Mouse (Mus musculus) liver, embryonic 11.5 days (tissue): ENCODE data around the gene Cnot2. TPM values are rescaled to one million over a fixed set of nuclear protein-coding genes. Genes with fewer than 3 reads are reported as not detected.

Experiments
- ATAC-seq: fragments of 200-750 bp; cut with Nextera tagmentation; replicated peaks from 2 replicates; pipeline ENCODE4 v1.8.0; 2017; ENCODE audit warnings: moderate number of reproducible peaks, mild to moderate bottlenecking, moderate TSS enrichment, moderate library complexity; ENCODE audit not compliant: low FRiP score
- DNase-seq: peaks from one replicate; pipeline ENCODE4 v3.0.0-alpha.2; 2017; ENCODE audit warnings: low spot score
- H3K27ac ChIP-seq: fragments of 300-500 bp; sonication (generic); 2 replicates; pipeline ENCODE4 v1.5.1; 2014; ENCODE audit warnings: mild to moderate bottlenecking, low read depth, low read length, control low read depth
- H3K27me3 ChIP-seq: fragments of 300-500 bp; sonication (generic); replicated peaks from 2 replicates; pipeline ENCODE4 v1.6.1; 2014; ENCODE audit warnings: low read length, mixed read lengths; ENCODE audit not compliant: control insufficient read depth, insufficient read depth
- H3K36me3 ChIP-seq: fragments of 300-500 bp; sonication (generic); 2 replicates; pipeline ENCODE4 v1.6.1; 2014; ENCODE audit warnings: mild to moderate bottlenecking, low read length, moderate library complexity, mixed read lengths; ENCODE audit not compliant: control insufficient read depth, insufficient read depth
- H3K4me1 ChIP-seq: fragments of 300-500 bp; sonication (generic); replicated peaks from 2 replicates; pipeline ENCODE4 v1.6.1; 2014; ENCODE audit warnings: low read length, mixed read lengths; ENCODE audit not compliant: control insufficient read depth, insufficient read depth
- H3K4me2 ChIP-seq: fragments of 300-500 bp; sonication (generic); 2 replicates; pipeline ENCODE4 v1.6.1; 2014; ENCODE audit warnings: mild to moderate bottlenecking, control low read depth, moderate library complexity
- H3K4me3 ChIP-seq: fragments of 300-500 bp; sonication (generic); 2 replicates; pipeline ENCODE4 v1.5.1; 2014; ENCODE audit warnings: low read depth, low read length, control low read depth
- H3K9ac ChIP-seq: fragments of 300-500 bp; sonication (generic); 2 replicates; pipeline ENCODE4 v1.6.1; 2014; ENCODE audit warnings: low read depth, low read length, control low read depth
- H3K9me3 ChIP-seq: fragments of 300-500 bp; sonication (generic); 2 replicates; pipeline ENCODE4 v1.6.1; 2016; ENCODE audit warnings: low read length, inconsistent platforms, mixed read lengths; ENCODE audit not compliant: control insufficient read depth
- WGBS: fragments of 180-500 bp; shearing (Covaris S2); extraction: QIAGEN DNeasy Blood & Tissue Kit; methylation state at CpG from one replicate; pipeline ENCODE4 v1.1.7; 2014; 5-methylcytosine and 5-hydroxymethylcytosine counted together
- polyA plus RNA-seq: library from polyadenylated mRNA; unstranded; fragments of >200 nt; fragmentation: Nextera tagmentation; extraction: Ambion mirVana; gene quantifications from 2 replicates; pipeline ENCODE4 v1.2.1, GENCODE M21; 2014

Cnot2 gene
- polyA plus RNA-seq, 1 experiment from 2014 or later = 77.2 TPM

DNA sequence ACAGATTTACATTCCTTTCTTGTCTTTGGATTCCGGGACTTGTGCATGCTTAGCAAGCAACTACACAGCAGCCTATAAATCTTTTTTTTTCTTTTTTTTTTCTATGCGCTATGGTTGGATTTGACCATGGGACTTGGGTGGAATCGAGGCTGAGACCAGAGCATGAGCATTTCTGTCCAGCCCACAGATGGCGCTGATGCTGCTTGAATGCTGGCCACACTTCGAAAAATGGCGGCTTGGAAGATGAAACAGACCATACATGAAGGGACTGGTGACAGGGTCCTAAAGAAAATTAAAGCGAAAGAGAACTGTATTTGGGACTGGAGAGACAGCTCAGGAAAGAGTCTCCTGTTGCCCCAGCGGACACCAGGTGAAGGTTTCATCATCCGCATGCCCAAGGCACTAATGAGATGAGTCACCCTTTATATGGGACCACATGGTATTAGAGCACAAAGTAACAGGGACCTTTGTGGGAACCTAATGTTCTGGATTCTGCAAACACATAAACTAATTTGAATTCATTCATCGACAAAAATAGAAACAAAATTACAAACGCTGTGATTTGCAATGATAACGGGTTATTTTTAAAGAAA lies 117.5 kb downstream of the Cnot2 start:
- Histone ChIP-seq H3K9me3 (no peaks in the 10 kb centered on the region), H3K27ac (no peak overlapping the region), H3K9ac (no peak overlapping the region), H3K36me3 (no peaks in the 10 kb centered on the region), H3K27me3 (no peaks in the 10 kb centered on the region), H3K4me2 (no peak overlapping the region), H3K4me3 (no peak overlapping the region), H3K4me1 (no peaks in the 10 kb centered on the region)
- 86% methylated on average over 12 of the region's 12 CpGs for WGBS
- no peak for ATAC-seq
- no peak for DNase-seq

DNA sequence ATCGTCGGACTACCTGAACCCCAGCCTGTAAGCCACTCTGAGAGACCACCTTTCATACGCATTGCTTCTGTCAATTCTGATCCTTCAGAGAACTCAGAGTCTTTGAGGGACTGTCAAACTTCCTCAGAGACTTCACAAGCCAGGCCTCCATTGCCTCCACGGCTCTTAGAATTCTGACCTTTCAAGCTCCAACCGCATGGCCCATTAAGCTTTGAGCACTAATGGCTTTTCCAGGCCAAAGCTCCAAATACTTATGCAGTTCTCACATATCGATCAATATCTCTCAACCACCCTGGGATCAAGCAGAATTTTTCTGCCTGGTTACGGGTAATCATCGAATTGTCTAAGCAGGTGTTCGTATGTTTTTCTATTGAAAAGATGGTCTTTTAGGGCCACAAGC lies 119.9 kb downstream of the Cnot2 start:
- H3K36me3 ChIP-seq = peaks cover 2% of the 10 kb centered on the region; the same call in 1 of the 2 replicates
- WGBS = 90% methylated on average over 9 of the region's 9 CpGs
- no peaks in the 10 kb centered on the region for H3K9me3 ChIP-seq
- no peaks in the 10 kb centered on the region for H3K27me3 ChIP-seq
- DNase-seq (no peak), ATAC-seq (no peak)
- H3K27ac ChIP-seq = no peak overlapping the region
- H3K4me2 ChIP-seq = no peak overlapping the region
- no peak overlapping the region for H3K4me3 ChIP-seq
- H3K4me1 ChIP-seq = no peaks in the 10 kb centered on the region
- no peak overlapping the region for H3K9ac ChIP-seq

DNA sequence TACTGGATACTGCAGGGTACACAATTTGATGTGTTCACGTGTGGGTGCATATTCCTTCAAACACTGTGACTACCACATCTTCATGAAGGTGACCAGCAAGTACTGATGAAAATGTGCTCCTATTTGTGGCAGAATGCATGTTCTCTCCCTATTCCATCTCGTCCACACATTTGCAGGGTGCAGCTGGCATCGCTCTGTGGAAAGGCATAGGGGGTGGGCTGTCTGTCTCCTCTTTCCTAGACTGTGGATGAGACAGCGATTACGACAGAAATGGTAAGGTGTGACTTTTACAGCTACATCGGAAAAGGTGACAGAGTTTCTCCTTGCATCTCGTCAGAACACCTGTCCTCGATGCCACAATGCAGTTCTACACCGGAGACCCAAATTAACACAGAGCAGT lies 122.5 kb downstream of the Cnot2 start:
- H3K36me3 ChIP-seq = peaks cover 2% of the 10 kb centered on the region; the same call in 1 of the 2 replicates
- no peak overlapping the region for H3K4me3 ChIP-seq
- H3K9ac ChIP-seq = no peak overlapping the region
- H3K4me2 ChIP-seq = no peak overlapping the region
- H3K27ac ChIP-seq = no peak overlapping the region
- 89% methylated on average over 9 of the region's 9 CpGs for WGBS
- H3K4me1 ChIP-seq = no peaks in the 10 kb centered on the region
- H3K9me3 ChIP-seq = no peaks in the 10 kb centered on the region
- DNase-seq = no peak
- H3K27me3 ChIP-seq = no peaks in the 10 kb centered on the region
- ATAC-seq = no peak

DNA sequence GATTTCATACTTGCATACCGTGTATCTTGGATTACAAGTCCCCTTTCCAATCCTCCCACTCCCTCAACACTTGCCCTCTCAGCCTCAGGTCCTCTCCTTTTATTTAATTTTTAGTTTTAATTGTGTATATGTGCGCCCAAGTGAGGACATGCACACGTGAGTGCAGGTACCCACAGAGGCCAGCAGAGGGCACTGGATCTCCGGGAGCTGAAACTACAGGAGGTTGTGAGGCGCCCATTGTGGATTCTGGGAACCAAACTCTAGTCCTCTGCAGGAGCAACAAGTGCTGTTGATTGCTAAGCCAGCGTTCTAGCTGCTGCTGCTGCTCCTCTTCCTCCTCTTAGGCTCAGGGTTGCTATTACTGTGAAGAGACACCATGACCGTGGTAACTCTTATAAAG lies 128.5 kb downstream of the Cnot2 start:
- H3K4me2 ChIP-seq = no peak overlapping the region
- DNase-seq (no peak), ATAC-seq (no peak)
- no peak overlapping the region for H3K4me3 ChIP-seq
- 88% methylated on average over 7 of the region's 7 CpGs for WGBS
- no peak overlapping the region for H3K27ac ChIP-seq
- H3K9ac ChIP-seq = no peak overlapping the region
- no peaks in the 10 kb centered on the region for H3K4me1 ChIP-seq
- H3K9me3 ChIP-seq = 0 out of 2 replicates have a peak, but pooled peaks cover 4% of the 10 kb centered on the region
- no peaks in the 10 kb centered on the region for H3K36me3 ChIP-seq
- H3K27me3 ChIP-seq = no peaks in the 10 kb centered on the region

DNA sequence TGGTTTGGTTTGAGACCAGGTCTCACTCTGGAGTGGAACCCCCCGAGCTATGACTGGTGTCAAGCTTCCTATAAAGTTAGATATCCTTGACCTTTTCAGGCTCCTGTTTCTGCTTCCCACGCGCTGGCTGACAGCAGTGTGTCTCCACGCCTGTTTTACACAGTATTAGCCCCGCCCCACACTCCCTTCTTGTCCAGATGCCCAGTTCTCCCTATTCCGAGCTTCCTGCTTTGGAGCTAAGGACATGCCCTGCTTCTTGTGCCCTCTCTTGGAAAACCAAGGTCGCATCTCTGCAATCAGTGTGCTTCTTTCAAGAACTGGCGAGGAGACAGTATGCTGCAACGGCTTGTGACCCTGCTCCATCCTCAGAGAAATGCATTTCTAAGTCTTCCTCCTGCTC lies 130.7 kb downstream of the Cnot2 start:
- no peak overlapping the region for H3K27ac ChIP-seq
- no peaks in the 10 kb centered on the region for H3K27me3 ChIP-seq
- no peak overlapping the region for H3K4me2 ChIP-seq
- no peaks in the 10 kb centered on the region for H3K4me1 ChIP-seq
- 71% methylated on average over 9 of the region's 9 CpGs for WGBS
- no peak overlapping the region for H3K4me3 ChIP-seq
- H3K9ac ChIP-seq = no peak overlapping the region
- DNase-seq (no peak), ATAC-seq (no peak)
- no peaks in the 10 kb centered on the region for H3K36me3 ChIP-seq
- 0 out of 2 replicates have a peak, but pooled peaks cover 4% of the 10 kb centered on the region for H3K9me3 ChIP-seq

DNA sequence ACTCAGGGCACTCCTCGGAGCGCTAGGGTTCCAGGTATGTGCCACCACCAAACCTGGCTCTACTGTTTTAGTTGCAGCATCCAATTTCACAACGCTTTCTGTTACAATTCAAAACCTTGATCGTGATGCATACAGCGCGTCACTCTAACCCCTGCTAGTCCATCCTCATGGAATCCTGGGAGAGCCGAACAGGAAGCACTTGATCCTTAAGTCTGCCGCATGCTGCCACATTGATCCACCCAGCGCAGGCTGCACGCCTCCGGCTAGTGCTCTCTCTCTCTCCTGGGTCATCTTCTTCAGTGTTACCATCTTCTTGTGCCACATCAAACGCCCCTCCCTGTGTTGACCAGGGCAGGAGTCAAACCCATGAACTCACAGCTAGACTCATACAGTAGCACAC lies 133.1 kb downstream of the Cnot2 start:
- H3K4me2 ChIP-seq = no peak overlapping the region
- no peak overlapping the region for H3K4me3 ChIP-seq
- no peak overlapping the region for H3K27ac ChIP-seq
- H3K9ac ChIP-seq = no peak overlapping the region
- H3K4me1 ChIP-seq = no peaks in the 10 kb centered on the region
- ATAC-seq (no peak), DNase-seq (no peak)
- no peaks in the 10 kb centered on the region for H3K36me3 ChIP-seq
- 91% methylated on average over 12 of the region's 12 CpGs for WGBS
- no peaks in the 10 kb centered on the region for H3K27me3 ChIP-seq
- H3K9me3 ChIP-seq = 0 out of 2 replicates have a peak, but pooled peaks cover 4% of the 10 kb centered on the region

DNA sequence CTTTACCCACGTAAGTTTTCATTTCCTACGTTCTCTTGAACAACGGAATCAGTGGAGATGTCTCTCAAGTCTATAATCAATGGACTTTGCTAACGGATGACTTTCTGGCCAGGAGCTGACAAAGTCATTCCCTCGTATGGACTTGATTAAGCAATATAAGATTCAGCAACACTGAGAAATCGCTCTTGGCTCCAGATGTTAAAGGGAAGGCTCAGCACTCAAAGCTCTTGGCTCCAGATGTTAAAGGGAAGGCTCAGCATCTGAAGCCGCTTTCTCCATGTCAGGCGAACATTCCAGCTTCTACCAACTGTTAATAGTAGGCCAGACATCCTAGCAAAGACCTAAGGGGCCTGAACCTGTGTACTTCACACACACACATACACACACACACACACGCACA lies 134.1 kb downstream of the Cnot2 start:
- 83% methylated on average over 9 of the region's 9 CpGs for WGBS
- Histone ChIP-seq H3K27ac (no peak overlapping the region), H3K4me2 (no peak overlapping the region), H3K9ac (no peak overlapping the region), H3K4me3 (no peak overlapping the region), H3K9me3 (no peaks in the 10 kb centered on the region), H3K36me3 (no peaks in the 10 kb centered on the region), H3K4me1 (no peaks in the 10 kb centered on the region), H3K27me3 (no peaks in the 10 kb centered on the region)
- ATAC-seq = no peak
- no peak for DNase-seq

DNA sequence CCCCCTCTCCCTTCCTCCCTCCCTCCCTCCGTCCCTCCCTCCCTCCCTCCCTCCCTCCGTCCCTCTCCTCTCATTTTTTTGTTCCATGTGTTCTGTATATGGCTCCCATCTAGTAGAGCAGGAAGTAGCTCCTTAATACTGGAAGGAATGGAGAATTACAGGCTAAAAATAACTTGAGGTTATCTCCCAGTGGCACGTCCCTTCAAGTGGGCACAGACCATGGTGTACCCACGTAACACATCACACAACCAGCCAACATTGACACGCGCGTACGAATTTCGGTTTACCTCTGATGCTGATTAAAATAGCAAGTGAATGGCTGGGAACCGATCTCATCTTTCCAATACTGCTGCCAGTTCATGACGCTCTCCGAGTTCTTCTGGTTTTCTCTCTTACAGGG lies 135.3 kb downstream of the Cnot2 start:
- Histone ChIP-seq H3K36me3 (no peaks in the 10 kb centered on the region), H3K4me3 (no peak overlapping the region), H3K4me1 (no peaks in the 10 kb centered on the region), H3K27me3 (no peaks in the 10 kb centered on the region), H3K27ac (no peak overlapping the region), H3K4me2 (no peak overlapping the region), H3K9ac (no peak overlapping the region), H3K9me3 (no peaks in the 10 kb centered on the region)
- WGBS = 91% methylated on average over 10 of the region's 12 CpGs
- no peak for DNase-seq
- ATAC-seq = no peak

DNA sequence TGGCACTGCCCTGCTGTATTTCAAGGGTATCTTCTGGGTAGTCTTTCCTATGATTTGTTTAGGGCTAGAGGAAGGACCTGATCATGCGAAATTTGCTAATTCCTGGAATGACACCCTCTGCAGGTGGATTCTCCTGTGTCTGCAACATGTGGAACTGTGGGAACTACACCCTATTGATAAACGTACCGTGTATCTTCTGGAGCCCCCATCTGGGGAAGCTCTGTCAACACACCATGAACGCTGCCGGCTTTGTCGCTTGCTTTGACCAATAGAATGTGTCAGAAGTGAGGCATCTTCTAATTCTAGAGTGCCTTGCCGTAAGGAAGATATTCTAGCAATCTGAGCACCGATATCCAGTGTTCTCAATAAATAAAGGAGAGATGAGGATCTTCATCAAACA lies 136.5 kb downstream of the Cnot2 start:
- Histone ChIP-seq H3K4me2 (no peak overlapping the region), H3K4me1 (no peaks in the 10 kb centered on the region), H3K4me3 (no peak overlapping the region), H3K9me3 (no peaks in the 10 kb centered on the region), H3K27me3 (no peaks in the 10 kb centered on the region), H3K9ac (no peak overlapping the region), H3K27ac (no peak overlapping the region), H3K36me3 (no peaks in the 10 kb centered on the region)
- 85% methylated on average over 8 of the region's 8 CpGs for WGBS
- ATAC-seq = no peak
- DNase-seq = no peak
